Mouse (Mus musculus) C2C12 (cell line): Measurements from ENCODE around the gene Stx3.

Source experiments
- MAX ChIP-seq: IDR thresholded peaks from one replicate; pipeline ENCODE4 v1.6.1; 2011; ENCODE audit warnings: mild to moderate bottlenecking, control low read depth
- USF1 ChIP-seq: IDR thresholded peaks from one replicate; pipeline ENCODE4 v1.6.1; 2011; ENCODE audit warnings: low read depth, mild to moderate bottlenecking, control low read depth, moderate library complexity

GRCm38 (mm10) chr19:11846333-11846732 is 27.1 kb upstream of the Stx3 start:
- no peak for TF ChIP-seq USF1
- no peak for TF ChIP-seq MAX
